Mouse (Mus musculus) urinary bladder, postnatal 25 days (tissue): ENCODE results near the gene Gm10282.

Experiments used
- DNase-seq: peaks from one replicate; pipeline ENCODE4 v3.0.0; 2022; ENCODE audit warnings: low spot score

Gm10282 gene

GRCm38 (mm10) chr8:72305210-72305905 lies at the start of gene Gm10282:
Gm10282 (minus strand) TSS chr8:72305260.
- no peak for DNase-seq

- DNase-seq, result no peak
Observed at GRCm38 (mm10) chr8:72354272-72354671, 49.2 kb upstream of the Gm10282 start.

GRCm38 (mm10) chr8:72353700-72354045 lies 48.6 kb upstream of the Gm10282 start:
- DNase-seq, result no peak

- no peak for DNase-seq
Observed at GRCm38 (mm10) chr8:72352951-72353699, 48.1 kb upstream of the Gm10282 start.

- no peak for DNase-seq
Observed at GRCm38 (mm10) chr8:72351405-72352005, 46.4 kb upstream of the Gm10282 start.

- no peak for DNase-seq
Observed at GRCm38 (mm10) chr8:72350727-72351126, 45.7 kb upstream of the Gm10282 start.

GRCm38 (mm10) chr8:72349838-72350237 lies 44.8 kb upstream of the Gm10282 start:
- DNase-seq, result no peak

- DNase-seq, result no peak
Observed at GRCm38 (mm10) chr8:72348956-72349355, 43.9 kb upstream of the Gm10282 start.

- no peak for DNase-seq
Observed at GRCm38 (mm10) chr8:72348114-72348513, 43.1 kb upstream of the Gm10282 start.

- DNase-seq, result no peak
Observed at GRCm38 (mm10) chr8:72347553-72347952, 42.5 kb upstream of the Gm10282 start.

- no peak for DNase-seq
Observed at GRCm38 (mm10) chr8:72343725-72344124, 38.7 kb upstream of the Gm10282 start.

- no peak for DNase-seq
Observed at GRCm38 (mm10) chr8:72342556-72343300, 37.7 kb upstream of the Gm10282 start.

GRCm38 (mm10) chr8:72337034-72337433 lies 32.0 kb upstream of the Gm10282 start:
- DNase-seq, result no peak

GRCm38 (mm10) chr8:72336273-72336672 lies 31.2 kb upstream of the Gm10282 start:
- no peak for DNase-seq

- DNase-seq, result no peak
Observed at GRCm38 (mm10) chr8:72334144-72334641, 29.1 kb upstream of the Gm10282 start.

GRCm38 (mm10) chr8:72333429-72334143 lies 28.5 kb upstream of the Gm10282 start:
- DNase-seq, result no peak

GRCm38 (mm10) chr8:72331631-72332030 lies 26.6 kb upstream of the Gm10282 start:
- DNase-seq, result no peak

GRCm38 (mm10) chr8:72330806-72331516 lies 25.9 kb upstream of the Gm10282 start:
- DNase-seq, result no peak

GRCm38 (mm10) chr8:72329116-72329515 lies 24.1 kb upstream of the Gm10282 start:
- no peak for DNase-seq

- DNase-seq, result no peak
Observed at GRCm38 (mm10) chr8:72324708-72325107, 19.6 kb upstream of the Gm10282 start.
